Mouse (Mus musculus) heart, embryonic 16.5 days (tissue): Measurements from ENCODE around the gene Ttc16. TPM values are rescaled to one million over a fixed set of nuclear protein-coding genes. Genes with fewer than 3 reads are reported as not detected.
A peak's percentile ranks its signal among the peaks of the same experiment; 100 is the strongest.

ENCODE experiments used
- ATAC-seq: fragments of 200-750 bp; cut with Nextera tagmentation; replicated peaks from 2 replicates; pipeline ENCODE4 v1.8.0; 2017; ENCODE audit warnings: moderate number of reproducible peaks; ENCODE audit not compliant: insufficient read depth, low FRiP score; ENCODE audit errors: extremely low read depth
- H3K27ac ChIP-seq: fragments of 300-500 bp; sonication (generic); 2 replicates; pipeline ENCODE4 v1.5.1; 2014; ENCODE audit warnings: mild to moderate bottlenecking, low read length, control low read depth, moderate library complexity
- H3K27me3 ChIP-seq: fragments of 300-500 bp; sonication (generic); 2 replicates; pipeline ENCODE4 v1.6.1; 2014; ENCODE audit warnings: low read length, mixed read lengths; ENCODE audit not compliant: control insufficient read depth, insufficient read depth
- H3K36me3 ChIP-seq: fragments of 300-500 bp; sonication (generic); 2 replicates; pipeline ENCODE4 v1.6.1; 2014; ENCODE audit not compliant: control insufficient read depth, insufficient read depth
- H3K4me1 ChIP-seq: fragments of 300-500 bp; sonication (generic); 2 replicates; pipeline ENCODE4 v1.6.1; 2014; ENCODE audit warnings: low read length, mixed read lengths; ENCODE audit not compliant: control insufficient read depth, insufficient read depth
- H3K4me2 ChIP-seq: fragments of 300-500 bp; sonication (generic); 2 replicates; pipeline ENCODE4 v1.6.1; 2014; ENCODE audit warnings: low read depth, mild to moderate bottlenecking, control low read depth, low read length
- H3K4me3 ChIP-seq: fragments of 300-500 bp; sonication (generic); 2 replicates; pipeline ENCODE4 v1.5.1; 2014; ENCODE audit warnings: mild to moderate bottlenecking, control low read depth, low read length
- H3K9ac ChIP-seq: fragments of 300-500 bp; sonication (generic); 2 replicates; pipeline ENCODE4 v1.6.1; 2014; ENCODE audit warnings: low read length, control low read depth
- H3K9me3 ChIP-seq: fragments of 300-500 bp; sonication (generic); replicated peaks from 2 replicates; pipeline ENCODE4 v1.6.1; 2016; ENCODE audit warnings: low read length; ENCODE audit not compliant: control insufficient read depth
- WGBS: fragments of 180-500 bp; shearing (Covaris S2); extraction: QIAGEN DNeasy Blood & Tissue Kit; methylation state at CpG from one replicate; pipeline ENCODE4 v1.1.7; 2014; 5-methylcytosine and 5-hydroxymethylcytosine counted together
- polyA plus RNA-seq: library from polyadenylated mRNA; unstranded; fragments of >200 nt; fragmentation: Nextera tagmentation; extraction: Ambion mirVana; gene quantifications from 2 replicates; pipeline ENCODE4 v1.2.1, GENCODE M21; 2015

The Ttc16 gene
- polyA plus RNA-seq, 1 experiment from 2014 or later: 0.43 TPM

DNA sequence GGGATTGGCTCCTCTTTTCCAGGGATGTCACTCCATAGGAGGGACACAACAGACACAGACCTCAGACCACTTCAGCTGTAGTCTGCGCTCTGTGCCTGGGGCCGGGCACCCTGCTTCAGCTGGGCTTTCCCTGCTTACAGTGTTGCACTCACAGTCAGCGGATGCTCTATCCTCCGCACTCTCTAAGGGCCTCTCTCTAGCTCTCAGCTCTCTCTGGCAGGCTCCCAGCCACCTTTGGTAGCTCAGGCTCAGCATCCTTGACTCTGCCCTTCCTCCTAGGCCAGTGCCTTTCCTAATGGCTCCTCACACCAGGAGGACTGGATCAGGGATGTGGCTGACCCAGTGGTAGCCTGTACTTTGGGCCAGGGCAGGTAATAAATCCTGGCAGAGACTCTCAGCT lies 43.5 kb downstream of the Ttc16 start:
- Histone ChIP-seq H3K27me3 (no peaks in the 10 kb centered on the region), H3K4me2 (peak overlapping the region; percentile 15), H3K27ac (peak overlapping the region; percentile 86), H3K9me3 (no peaks in the 10 kb centered on the region), H3K36me3 (no peaks in the 10 kb centered on the region), H3K9ac (peak overlapping the region; percentile 12; the same call in 1 of the 2 replicates), H3K4me1 (peaks cover 20% of the 10 kb centered on the region), H3K4me3 (no peak overlapping the region)
- ATAC-seq: no peak
- 55% methylated on average over 4 of the region's 4 CpGs for WGBS

DNA sequence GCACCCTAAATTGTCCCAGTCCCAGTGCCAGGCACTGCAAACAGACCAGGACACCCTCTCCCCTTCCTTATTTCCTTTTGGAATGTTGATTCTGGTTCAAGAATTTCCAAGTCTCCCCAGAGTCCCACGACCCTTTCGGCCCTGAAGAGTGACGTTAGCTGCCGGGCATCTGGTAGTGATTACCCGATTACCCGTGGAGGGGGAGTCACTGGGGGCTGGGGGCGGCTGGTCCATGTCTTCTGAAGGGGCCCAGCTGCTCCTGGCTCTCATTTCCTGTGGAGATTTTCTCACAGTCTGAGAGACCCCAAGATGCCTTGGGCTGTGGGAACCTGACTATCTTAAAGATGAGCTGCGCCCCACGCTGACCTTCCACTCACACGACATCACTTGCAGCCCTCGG lies 44.6 kb downstream of the Ttc16 start:
- peak overlapping the region; percentile 1 for H3K4me3 ChIP-seq
- H3K27ac ChIP-seq: peak overlapping the region; percentile 86
- H3K4me1 ChIP-seq: peaks cover 20% of the 10 kb centered on the region
- no peaks in the 10 kb centered on the region for H3K36me3 ChIP-seq
- no peaks in the 10 kb centered on the region for H3K27me3 ChIP-seq
- ATAC-seq: no peak
- H3K4me2 ChIP-seq: peak overlapping the region; percentile 66
- WGBS: 21% methylated on average over 11 of the region's 11 CpGs
- H3K9ac ChIP-seq: peak overlapping the region; percentile 52; the same call in 1 of the 2 replicates
- H3K9me3 ChIP-seq: no peaks in the 10 kb centered on the region

DNA sequence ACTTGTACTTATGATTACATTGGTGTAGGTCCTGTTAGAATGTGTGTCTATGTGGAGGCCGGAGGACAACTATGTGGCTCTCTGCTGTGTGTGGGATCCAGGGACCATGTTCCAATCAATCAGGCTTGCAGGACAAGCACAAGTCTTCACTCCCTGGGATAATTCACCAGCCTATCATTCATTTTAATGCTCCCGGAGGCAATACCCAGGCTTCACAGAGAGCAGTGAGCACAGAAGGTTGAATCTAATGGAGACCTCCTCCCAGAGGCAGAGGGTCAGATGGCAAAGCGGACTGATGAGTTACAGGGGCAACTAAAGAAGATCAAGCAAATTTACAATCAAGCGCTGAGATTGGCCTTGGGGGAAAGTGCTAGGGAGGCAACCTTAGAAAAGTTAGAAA lies 45.9 kb downstream of the Ttc16 start:
- peaks cover 20% of the 10 kb centered on the region for H3K4me1 ChIP-seq
- H3K27ac ChIP-seq: peak overlapping the region; percentile 86
- WGBS: 67% methylated on average over 4 of the region's 4 CpGs
- H3K9ac ChIP-seq: peak overlapping the region; percentile 43
- H3K36me3 ChIP-seq: no peaks in the 10 kb centered on the region
- no peaks in the 10 kb centered on the region for H3K9me3 ChIP-seq
- H3K4me2 ChIP-seq: peak overlapping the region; percentile 66
- H3K27me3 ChIP-seq: no peaks in the 10 kb centered on the region
- ATAC-seq: no peak
- peak overlapping the region; percentile 51 for H3K4me3 ChIP-seq

DNA sequence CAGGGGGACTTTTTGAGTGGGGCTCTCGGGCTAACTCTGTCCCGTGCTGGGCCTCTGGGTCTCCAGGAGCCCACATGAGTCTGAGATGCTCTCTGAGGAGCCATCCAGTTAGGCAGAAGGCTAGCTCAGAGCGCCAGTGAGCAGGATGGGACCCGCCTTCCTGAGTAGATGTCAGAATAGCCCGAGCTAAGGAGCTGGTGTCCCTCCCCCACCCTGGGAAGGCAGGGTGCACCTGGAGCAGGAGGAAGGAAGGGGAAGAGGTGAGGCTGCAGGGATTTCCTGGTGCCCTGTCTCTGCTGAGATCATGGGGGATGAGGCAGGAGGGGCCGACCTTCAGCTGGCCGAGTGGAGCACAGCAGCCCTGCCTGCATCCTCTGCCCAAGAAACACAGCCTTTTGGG lies 47.0 kb downstream of the Ttc16 start:
- H3K36me3 ChIP-seq: no peaks in the 10 kb centered on the region
- no peaks in the 10 kb centered on the region for H3K27me3 ChIP-seq
- peak overlapping the region; percentile 64 for H3K9ac ChIP-seq
- peak overlapping the region; percentile 51 for H3K4me3 ChIP-seq
- peaks cover 18% of the 10 kb centered on the region for H3K4me1 ChIP-seq
- 31% methylated on average over 7 of the region's 7 CpGs for WGBS
- H3K27ac ChIP-seq: peak overlapping the region; percentile 73
- no peaks in the 10 kb centered on the region for H3K9me3 ChIP-seq
- peak; percentile 24; the same call in 1 of the 2 replicates for ATAC-seq
- peak overlapping the region; percentile 66 for H3K4me2 ChIP-seq

DNA sequence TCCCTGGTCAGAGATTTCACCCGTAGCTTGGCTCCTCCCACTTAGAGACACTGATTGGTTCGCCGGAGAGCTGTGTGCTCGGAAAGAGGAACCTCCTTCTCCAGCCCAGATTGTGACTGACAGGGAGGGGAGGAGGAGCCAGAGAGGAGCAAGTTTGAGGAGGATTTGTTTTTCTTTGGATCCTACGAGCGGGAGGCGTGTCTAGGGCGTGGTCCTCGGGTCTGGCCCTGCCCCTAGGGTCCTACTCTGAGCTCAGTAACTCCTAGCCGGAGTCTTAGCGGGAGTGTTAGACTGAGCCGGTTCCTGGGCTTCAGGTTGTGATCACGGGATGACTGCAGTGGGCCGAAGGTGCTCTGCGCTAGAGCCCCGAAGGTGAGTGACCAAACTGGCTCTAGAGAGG lies 48.0 kb downstream of the Ttc16 start:
- no peaks in the 10 kb centered on the region for H3K27me3 ChIP-seq
- H3K4me2 ChIP-seq: peak overlapping the region; percentile 66
- H3K9ac ChIP-seq: peak overlapping the region; percentile 64
- H3K4me3 ChIP-seq: peak overlapping the region; percentile 51
- H3K9me3 ChIP-seq: no peaks in the 10 kb centered on the region
- H3K27ac ChIP-seq: peak overlapping the region; percentile 65
- H3K36me3 ChIP-seq: no peaks in the 10 kb centered on the region
- ATAC-seq: peak; percentile 96
- 2% methylated on average over 16 of the region's 16 CpGs for WGBS
- H3K4me1 ChIP-seq: peaks cover 14% of the 10 kb centered on the region

DNA sequence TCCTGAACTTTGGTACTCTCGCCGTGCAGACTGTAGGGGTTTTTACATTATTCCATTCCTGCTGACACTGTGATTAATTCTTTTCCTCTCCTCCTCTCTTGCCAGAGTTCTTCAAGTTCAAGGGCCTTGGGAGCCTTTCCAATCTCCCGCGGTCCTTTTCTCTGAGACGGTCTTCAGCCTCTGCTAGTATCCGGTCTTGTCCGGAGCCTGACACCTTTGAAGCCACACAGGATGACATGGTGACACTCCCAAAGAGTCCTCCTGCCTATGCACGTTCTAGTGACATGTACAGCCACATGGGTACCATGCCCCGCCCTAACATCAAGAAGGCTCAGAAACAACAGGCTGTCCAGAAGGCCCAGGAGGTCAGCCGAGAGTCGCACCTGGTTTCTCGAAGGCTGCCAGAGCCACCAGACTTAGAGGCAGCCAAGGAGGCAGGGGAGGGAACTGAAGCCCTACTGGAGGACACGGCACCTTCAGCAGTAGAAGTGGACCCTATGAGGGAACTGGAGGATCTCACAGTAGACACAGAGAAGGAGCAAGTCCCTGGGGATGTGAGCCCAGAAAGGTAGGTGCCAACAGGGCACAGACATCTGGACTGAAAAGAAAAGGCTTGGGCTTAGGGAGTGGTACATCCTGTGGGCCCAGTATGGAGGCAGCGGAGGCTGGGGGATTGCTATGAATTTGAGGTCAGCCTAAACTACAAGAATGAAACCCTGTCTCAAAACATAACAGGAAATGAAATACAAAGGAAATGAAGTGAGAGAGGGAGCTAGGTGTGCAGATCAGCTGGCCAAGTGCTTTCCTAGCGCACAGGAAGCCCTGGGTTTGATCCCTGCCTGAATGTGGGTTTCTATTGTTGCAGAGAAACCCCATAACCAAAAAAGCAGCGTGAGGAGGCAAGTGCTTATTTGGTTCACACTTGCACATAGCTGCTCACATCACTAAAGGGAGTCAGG lies 50.3 kb downstream of the Ttc16 start:
- no peaks in the 10 kb centered on the region for H3K27me3 ChIP-seq
- no peaks in the 10 kb centered on the region for H3K36me3 ChIP-seq
- H3K27ac ChIP-seq: no peak overlapping the region
- no peak overlapping the region for H3K9ac ChIP-seq
- no peaks in the 10 kb centered on the region for H3K9me3 ChIP-seq
- ATAC-seq: no peak
- H3K4me2 ChIP-seq: no peak overlapping the region
- WGBS: 68% methylated on average over 16 of the region's 16 CpGs
- no peak overlapping the region for H3K4me3 ChIP-seq
- H3K4me1 ChIP-seq: peaks cover 14% of the 10 kb centered on the region

DNA sequence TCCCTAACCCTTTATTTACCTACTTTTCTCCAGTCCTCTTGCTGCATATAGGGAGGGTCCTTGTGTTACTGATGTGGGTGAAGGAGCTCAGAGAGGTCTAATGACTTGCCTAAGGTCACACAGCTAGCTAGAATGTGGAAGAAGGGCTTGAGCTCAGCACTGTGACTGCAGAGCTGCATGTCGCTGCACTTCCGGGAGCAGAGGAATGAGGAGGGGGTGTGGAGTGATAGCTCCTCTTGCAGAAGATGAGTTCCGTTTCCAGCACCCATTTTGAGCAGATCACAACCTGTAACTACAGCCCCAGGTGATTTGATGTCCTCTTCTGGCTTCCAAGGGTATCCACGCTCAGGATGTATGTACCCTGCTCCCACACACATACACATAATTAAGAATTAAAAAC lies 51.3 kb downstream of the Ttc16 start:
- Histone ChIP-seq H3K27me3 (no peaks in the 10 kb centered on the region), H3K36me3 (no peaks in the 10 kb centered on the region), H3K4me2 (no peak overlapping the region), H3K4me1 (peaks cover 14% of the 10 kb centered on the region), H3K9ac (no peak overlapping the region), H3K4me3 (no peak overlapping the region), H3K27ac (no peak overlapping the region), H3K9me3 (no peaks in the 10 kb centered on the region)
- ATAC-seq: no peak
- WGBS: 77% methylated on average over 4 of the region's 4 CpGs

DNA sequence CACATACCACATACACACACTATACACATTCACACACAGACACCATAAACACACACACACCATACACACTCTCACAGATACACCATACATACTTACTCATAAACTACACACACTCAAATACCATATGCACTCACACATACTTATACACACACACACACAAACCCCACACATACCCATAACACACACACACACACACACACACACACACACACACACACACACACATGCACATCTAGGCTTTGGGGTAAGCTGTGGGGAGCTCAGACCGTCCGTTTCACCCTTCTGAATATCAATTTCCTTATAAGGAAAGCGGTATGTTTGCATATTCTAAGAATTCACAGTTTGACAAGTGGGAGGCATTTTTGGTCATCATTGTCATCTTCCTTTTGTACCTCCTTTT lies 52.9 kb downstream of the Ttc16 start:
- Histone ChIP-seq H3K4me1 (peaks cover 14% of the 10 kb centered on the region), H3K9ac (no peak overlapping the region), H3K27ac (no peak overlapping the region), H3K4me3 (no peak overlapping the region; the same call in 1 of the 2 replicates), H3K27me3 (no peaks in the 10 kb centered on the region), H3K36me3 (no peaks in the 10 kb centered on the region), H3K4me2 (no peak overlapping the region; the same call in 1 of the 2 replicates), H3K9me3 (no peaks in the 10 kb centered on the region)
- no peak for ATAC-seq
- 55% methylated on average over 3 of the region's 3 CpGs for WGBS

DNA sequence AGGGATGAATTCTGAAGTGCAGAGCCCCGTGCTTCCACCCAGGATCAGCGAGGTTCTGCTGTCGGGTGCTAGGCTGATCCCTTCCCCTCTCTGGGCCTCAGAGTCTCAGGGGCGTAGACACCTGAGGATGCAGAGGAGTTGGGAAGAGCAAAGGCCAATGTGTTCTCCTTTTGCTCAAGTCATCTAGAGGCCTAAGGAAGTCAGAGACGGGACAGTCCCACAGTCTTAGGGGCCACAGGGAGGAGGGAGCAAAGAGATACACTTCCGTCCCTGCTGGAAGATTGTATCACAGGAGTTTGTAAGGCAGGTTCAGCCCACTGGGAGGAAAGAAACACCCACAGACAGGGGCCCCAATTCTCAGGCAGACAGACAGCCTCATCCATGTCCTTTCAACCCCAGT lies 53.4 kb downstream of the Ttc16 start:
- WGBS: 42% methylated on average over 6 of the region's 6 CpGs
- H3K4me3 ChIP-seq: peak overlapping the region; percentile 40

More for the DNA sequence above, 53.4 kb downstream of the Ttc16 start:
- Histone ChIP-seq H3K4me1 (peaks cover 12% of the 10 kb centered on the region), H3K36me3 (no peaks in the 10 kb centered on the region), H3K27ac (peak overlapping the region; percentile 4; the same call in 1 of the 2 replicates), H3K9ac (peak overlapping the region; percentile 34), H3K9me3 (no peaks in the 10 kb centered on the region), H3K27me3 (no peaks in the 10 kb centered on the region), H3K4me2 (peak overlapping the region; percentile 49)
- ATAC-seq: no peak
